Mouse (Mus musculus): ENCODE data around the gene Eif5a.

- TF ChIP-seq CTCF (IDR thresholded peaks at IDR 0.05; ENCODE audit: borderline replicate concordance, insufficient read depth, low read length) (no peak), POLR2A (IDR thresholded peaks at IDR 0.05; ENCODE audit: low read depth, low read length) (no peak; the same call in 1 of the 2 replicates)
These were observed 1.3 kb downstream of the Eif5a start for GRCm38 (mm10) chr11:69920266-69921031.
